Mouse (Mus musculus): ENCODE results near the gene Gm8773.
A peak's percentile ranks its signal among the peaks of the same experiment; 100 is the strongest.

- TF ChIP-seq ZKSCAN1 (IDR thresholded peaks at IDR 0.05; ENCODE audit: borderline replicate concordance, low read depth, low read length) (no peak), HCFC1 (IDR thresholded peaks at IDR 0.05; ENCODE audit: low read depth, low read length) (no peak), CTCF (conservative IDR thresholded peaks at IDR 0.05 in 1 of 2, IDR thresholded peaks at IDR 0.05 in 1 of 2; ENCODE audit: low read depth in 2 of 2, low read length in 2 of 2) (peak in 1 of 2 experiments; percentile 45; a peak in 2 of 4 replicates), IRF4 (IDR thresholded peaks at IDR 0.05; ENCODE audit: low read depth, low read length) (no peak), MAZ (IDR thresholded peaks at IDR 0.05; ENCODE audit: low read depth, low read length) (no peak), ZMIZ1 (IDR thresholded peaks at IDR 0.05; ENCODE audit: low read depth, low read length) (no peak), ZC3H11A (IDR thresholded peaks at IDR 0.05; ENCODE audit: low read depth, low read length) (no peak), POLR2A (IDR thresholded peaks at IDR 0.05; ENCODE audit: low read depth, low read length) (no peak), NRF1 (IDR thresholded peaks at IDR 0.05; ENCODE audit: low read depth, low read length) (no peak), CHD1 (IDR thresholded peaks at IDR 0.05; ENCODE audit: low read depth, low read length) (no peak), POLR2AphosphoS2 (IDR thresholded peaks at IDR 0.05; ENCODE audit: low read depth, low read length) (no peak), RAD21 (IDR thresholded peaks at IDR 0.05; ENCODE audit: low read depth, low read length) (peak; percentile 17)
Measured at GRCm38 (mm10) chr5:5561041-5561706, 12.4 kb upstream of the Gm8773 start.

All from CH12.LX (cell line).